Mouse (Mus musculus): ENCODE data around the gene Gm5141. TPM values are rescaled to one million over a fixed set of nuclear protein-coding genes. Genes with fewer than 3 reads are reported as not detected.
"Not testable (repeated sequence)": the region's sequence is repeated elsewhere in the genome, so short reads cannot be mapped to it uniquely, and the experiment has no call there.

Gm5141 gene
- 12.5 and 14.5 TPM in 2 replicates for polyA plus RNA-seq (2015; fragmentation: Nextera tagmentation; extraction: Ambion mirVana)

GRCm38 (mm10) chr13:62785199-62786134, at the start of gene Gm5141:
Gm5141 (minus strand) TSS chr13:62785808.
- peak within 1 kb of the TSS; percentile 68 for H3K9ac ChIP-seq
- H3K4me1 ChIP-seq, H3K27me3 ChIP-seq, H3K27ac ChIP-seq, H3K36me3 ChIP-seq: not testable (repeated sequence)
- H3K4me3 ChIP-seq, result peak within 1 kb of the TSS; percentile 51
- peak; percentile 98 for ATAC-seq (ENCODE audit: low FRiP score, low read depth)
- peak within 1 kb of the TSS; percentile 75 for H3K4me2 ChIP-seq (replicated peaks)
- H3K9me3 ChIP-seq, result peaks cover 18% of the 10 kb centered on the region; the same call in 1 of the 2 replicates
- 5% methylated on average over 23 of the region's 23 CpGs for WGBS

- 40% methylated on average over 4 of the region's 4 CpGs for WGBS
- H3K4me2 ChIP-seq (replicated peaks), result no peak overlapping the region
- no peaks in the 10 kb centered on the region; the same call in 1 of the 2 replicates for H3K9me3 ChIP-seq
- no peak overlapping the region for H3K27ac ChIP-seq
- no peak for ATAC-seq (ENCODE audit: low FRiP score, low read depth)
- H3K27me3 ChIP-seq, result no peaks in the 10 kb centered on the region
- H3K4me1 ChIP-seq, result no peaks in the 10 kb centered on the region
- H3K9ac ChIP-seq, result no peak overlapping the region
- H3K4me3 ChIP-seq, result no peak overlapping the region
- no peaks in the 10 kb centered on the region for H3K36me3 ChIP-seq
These were observed 47.7 kb upstream of the Gm5141 start for GRCm38 (mm10) chr13:62833341-62833740.

GRCm38 (mm10) chr13:62832239-62832638, 46.6 kb upstream of the Gm5141 start:
- no peak overlapping the region for H3K4me2 ChIP-seq (replicated peaks)
- H3K36me3 ChIP-seq, result no peaks in the 10 kb centered on the region
- no peak overlapping the region for H3K9ac ChIP-seq
- no peaks in the 10 kb centered on the region for H3K4me1 ChIP-seq
- WGBS, result 72% methylated on average over 2 of the region's 2 CpGs
- no peak overlapping the region for H3K4me3 ChIP-seq
- H3K9me3 ChIP-seq, result no peaks in the 10 kb centered on the region; the same call in 1 of the 2 replicates
- no peak for ATAC-seq (ENCODE audit: low FRiP score, low read depth)
- no peak overlapping the region for H3K27ac ChIP-seq
- no peaks in the 10 kb centered on the region for H3K27me3 ChIP-seq

- not testable (repeated sequence) for H3K9ac ChIP-seq; H3K27me3 ChIP-seq; H3K4me2 ChIP-seq (replicated peaks); H3K36me3 ChIP-seq; H3K4me3 ChIP-seq; H3K4me1 ChIP-seq; H3K9me3 ChIP-seq; H3K27ac ChIP-seq; ATAC-seq (ENCODE audit: low FRiP score, low read depth)
- 84% methylated on average over 3 of the region's 3 CpGs for WGBS
These were observed 30.1 kb upstream of the Gm5141 start for GRCm38 (mm10) chr13:62815705-62816104.

GRCm38 (mm10) chr13:62812713-62813112, 27.1 kb upstream of the Gm5141 start:
- no peaks in the 10 kb centered on the region for H3K9me3 ChIP-seq
- H3K9ac ChIP-seq, result peak overlapping the region; percentile 43; the same call in 1 of the 2 replicates
- H3K4me3 ChIP-seq, result peak overlapping the region; percentile 40
- H3K36me3 ChIP-seq, result no peaks in the 10 kb centered on the region
- H3K4me1 ChIP-seq, result no peaks in the 10 kb centered on the region
- whole genome bisulfite sequencing, result 15% methylated on average over 32 of the region's 32 CpGs
- peak overlapping the region; percentile 65 for H3K4me2 ChIP-seq (replicated peaks)
- no peak for ATAC-seq (ENCODE audit: low FRiP score, low read depth)
- H3K27ac ChIP-seq, result no peak overlapping the region
- no peaks in the 10 kb centered on the region for H3K27me3 ChIP-seq

GRCm38 (mm10) chr13:62807981-62808380, 22.4 kb upstream of the Gm5141 start:
- not testable (repeated sequence) for ATAC-seq (ENCODE audit: low FRiP score, low read depth); H3K9ac ChIP-seq; H3K4me1 ChIP-seq; H3K27me3 ChIP-seq; H3K9me3 ChIP-seq; H3K36me3 ChIP-seq; H3K4me3 ChIP-seq; H3K4me2 ChIP-seq (replicated peaks); H3K27ac ChIP-seq
- 88% methylated on average over 6 of the region's 6 CpGs for WGBS

- H3K4me2 ChIP-seq (replicated peaks), result peak overlapping the region; percentile 75
- not testable (repeated sequence) for ATAC-seq (ENCODE audit: low FRiP score, low read depth); H3K9ac ChIP-seq; H3K27ac ChIP-seq; H3K27me3 ChIP-seq; H3K4me1 ChIP-seq; H3K36me3 ChIP-seq
- H3K4me3 ChIP-seq, result peak overlapping the region; percentile 51
- 63% methylated on average over 2 of the region's 2 CpGs for WGBS
- H3K9me3 ChIP-seq, result peaks cover 15% of the 10 kb centered on the region; the same call in 1 of the 2 replicates
These were observed 506 bp upstream of the Gm5141 start for GRCm38 (mm10) chr13:62786135-62786493.

- H3K9ac ChIP-seq; H3K4me2 ChIP-seq (replicated peaks); H3K4me1 ChIP-seq; H3K4me3 ChIP-seq; H3K9me3 ChIP-seq; H3K27me3 ChIP-seq; ATAC-seq (ENCODE audit: low FRiP score, low read depth); H3K27ac ChIP-seq; H3K36me3 ChIP-seq: not testable (repeated sequence)
- 57% methylated on average over 2 of the region's 2 CpGs for WGBS
These were observed 21.8 kb downstream of the Gm5141 start for GRCm38 (mm10) chr13:62763806-62764205.

- not testable (repeated sequence) for H3K36me3 ChIP-seq, H3K27ac ChIP-seq, H3K4me1 ChIP-seq, H3K27me3 ChIP-seq, H3K9me3 ChIP-seq
- WGBS, result 11% methylated on average over 20 of the region's 20 CpGs
- H3K4me3 ChIP-seq, result peak within 1 kb of the TSS; percentile 52
- peak within 1 kb of the TSS; percentile 67 for H3K9ac ChIP-seq
- ATAC-seq (ENCODE audit: low FRiP score, low read depth), result peak; percentile 90; the same call in 1 of the 2 replicates
- peak within 1 kb of the TSS; percentile 59 for H3K4me2 ChIP-seq (replicated peaks)
These were observed 24.9 kb downstream of the Gm5141 start, which contains the start of gene Platr25 for GRCm38 (mm10) chr13:62760432-62761415. Platr25 (minus strand) TSS chr13:62760709.

GRCm38 (mm10) chr13:62733322-62733721, 52.3 kb downstream of the Gm5141 start:
- Histone ChIP-seq H3K4me1 (no peaks in the 10 kb centered on the region), H3K9ac (no peak overlapping the region), H3K27me3 (no peaks in the 10 kb centered on the region), H3K36me3 (peaks cover 8% of the 10 kb centered on the region; the same call in 1 of the 2 replicates), H3K4me3 (no peak overlapping the region), H3K4me2 (replicated peaks) (no peak overlapping the region), H3K27ac (no peak overlapping the region), H3K9me3 (no peaks in the 10 kb centered on the region)
- no peak for ATAC-seq (ENCODE audit: low FRiP score, low read depth)
- 67% methylated on average over 2 of the region's 2 CpGs for WGBS
